Mouse (Mus musculus): ENCODE results near the gene Col6a3. TPM values are rescaled to one million over a fixed set of nuclear protein-coding genes. Genes with fewer than 3 reads are reported as not detected.

The Col6a3 gene
- polyA plus RNA-seq, 1 experiment from 2014 or later, result 144 TPM

- ATAC-seq (ENCODE audit: insufficient read depth, low FRiP score), result no peak
- 66% methylated on average over 9 of the region's 9 CpGs for WGBS
- H3K27ac ChIP-seq (ENCODE audit: low read length), result no peak overlapping the region
Measured at GRCm38 (mm10) chr1:90808930-90809329, 34.8 kb downstream of the Col6a3 start.

DNA sequence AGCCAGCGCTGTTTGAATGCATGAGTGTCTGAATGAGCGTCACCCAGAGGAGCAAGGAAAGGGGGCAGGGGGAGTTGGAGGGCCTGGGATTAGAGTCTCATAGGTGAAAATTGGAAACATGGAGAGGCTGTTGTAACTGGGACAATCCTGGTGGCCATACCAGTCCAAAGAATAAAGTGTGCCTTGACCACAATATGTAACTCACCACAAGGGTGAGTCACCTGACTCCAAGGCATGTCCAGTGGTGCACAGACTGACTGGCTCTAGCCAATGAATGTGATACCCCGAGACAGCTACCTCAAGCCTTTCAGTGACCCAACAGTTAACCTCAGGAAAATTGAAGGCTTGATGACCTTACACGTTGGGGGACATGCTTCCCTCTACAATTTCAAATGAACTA, 40.7 kb downstream of the Col6a3 start:
- 87% methylated on average over 4 of the region's 4 CpGs for WGBS
- ATAC-seq (ENCODE audit: insufficient read depth, low FRiP score), result no peak
- no peaks in the 10 kb centered on the region for H3K9me3 ChIP-seq (replicated peaks; ENCODE audit: control insufficient read depth, low read length)

More at GRCm38 (mm10) chr1:90808930-90809329, 34.8 kb downstream of the Col6a3 start:
- Histone ChIP-seq H3K4me2 (ENCODE audit: low read depth, low read length) (no peak overlapping the region), H3K36me3 (ENCODE audit: control insufficient read depth, insufficient read depth, low read length) (peaks cover 4% of the 10 kb centered on the region; the same call in 1 of the 2 replicates), H3K9me3 (replicated peaks; ENCODE audit: control insufficient read depth, low read length) (no peaks in the 10 kb centered on the region), H3K4me1 (ENCODE audit: control insufficient read depth, insufficient read depth, low read length) (no peaks in the 10 kb centered on the region), H3K27me3 (ENCODE audit: control insufficient read depth, insufficient read depth, low read length) (no peaks in the 10 kb centered on the region), H3K4me3 (replicated peaks; ENCODE audit: low read length) (no peak overlapping the region), H3K9ac (ENCODE audit: low read length) (no peak overlapping the region)

DNA sequence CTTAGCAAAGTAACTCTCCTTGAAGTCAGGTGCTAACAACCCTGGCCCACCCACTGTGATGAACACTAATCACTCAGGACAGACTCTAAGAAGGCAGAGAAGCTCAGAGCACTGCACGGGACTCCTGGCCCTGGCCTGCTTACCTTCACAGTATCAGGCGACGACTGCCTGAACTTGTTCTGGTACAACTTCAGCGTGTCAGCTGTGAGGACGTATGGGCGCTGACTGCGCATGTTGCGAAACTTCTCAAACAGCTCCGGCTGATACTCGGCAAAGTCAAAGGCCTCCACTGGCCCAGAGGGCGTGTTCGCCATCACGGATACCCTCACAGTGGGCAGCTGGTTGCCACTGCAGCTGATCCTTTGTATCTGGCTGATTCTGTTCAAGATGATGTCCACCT, 42.7 kb downstream of the Col6a3 start:
- no peaks in the 10 kb centered on the region for H3K9me3 ChIP-seq (replicated peaks; ENCODE audit: control insufficient read depth, low read length)
- H3K27ac ChIP-seq (ENCODE audit: low read length), result no peak overlapping the region
- H3K27me3 ChIP-seq (ENCODE audit: control insufficient read depth, insufficient read depth, low read length), result no peaks in the 10 kb centered on the region
- no peak overlapping the region for H3K9ac ChIP-seq (ENCODE audit: low read length)
- H3K36me3 ChIP-seq (ENCODE audit: control insufficient read depth, insufficient read depth, low read length), result peaks cover 9% of the 10 kb centered on the region; the same call in 1 of the 2 replicates
- 61% methylated on average over 13 of the region's 13 CpGs for WGBS
- ATAC-seq (ENCODE audit: insufficient read depth, low FRiP score), result no peak
- no peaks in the 10 kb centered on the region for H3K4me1 ChIP-seq (ENCODE audit: control insufficient read depth, insufficient read depth, low read length)
- H3K4me2 ChIP-seq (ENCODE audit: low read depth, low read length), result no peak overlapping the region
- no peak overlapping the region for H3K4me3 ChIP-seq (replicated peaks; ENCODE audit: low read length)

More for the DNA sequence above, 40.7 kb downstream of the Col6a3 start:
- Histone ChIP-seq H3K4me1 (ENCODE audit: control insufficient read depth, insufficient read depth, low read length) (no peaks in the 10 kb centered on the region), H3K4me3 (replicated peaks; ENCODE audit: low read length) (no peak overlapping the region), H3K9ac (ENCODE audit: low read length) (no peak overlapping the region), H3K4me2 (ENCODE audit: low read depth, low read length) (no peak overlapping the region), H3K27ac (ENCODE audit: low read length) (no peak overlapping the region), H3K27me3 (ENCODE audit: control insufficient read depth, insufficient read depth, low read length) (no peaks in the 10 kb centered on the region), H3K36me3 (ENCODE audit: control insufficient read depth, insufficient read depth, low read length) (peaks cover 12% of the 10 kb centered on the region; the same call in 1 of the 2 replicates)

DNA sequence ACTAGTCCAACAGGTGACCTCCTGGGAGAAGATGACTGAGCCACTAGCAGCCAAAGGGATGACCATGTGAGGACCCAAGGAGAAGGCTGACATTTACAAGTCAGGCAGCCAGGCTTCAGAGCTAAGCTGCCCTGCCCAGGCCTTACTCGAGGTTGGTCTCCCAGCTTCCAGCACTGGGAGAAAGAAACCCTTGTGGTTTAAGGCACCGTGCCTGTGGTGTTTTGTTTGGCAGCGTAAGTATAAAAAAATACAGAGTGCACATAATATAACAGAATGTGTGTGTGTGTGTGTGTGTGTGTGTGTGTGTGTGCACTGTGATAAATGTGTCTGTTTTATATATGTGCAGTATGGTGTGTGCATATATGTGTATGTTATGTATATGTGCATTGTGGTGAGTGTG, 43.3 kb downstream of the Col6a3 start:
- Histone ChIP-seq H3K9me3 (replicated peaks; ENCODE audit: control insufficient read depth, low read length) (no peaks in the 10 kb centered on the region), H3K4me2 (ENCODE audit: low read depth, low read length) (no peak overlapping the region), H3K9ac (ENCODE audit: low read length) (no peak overlapping the region), H3K27ac (ENCODE audit: low read length) (no peak overlapping the region), H3K27me3 (ENCODE audit: control insufficient read depth, insufficient read depth, low read length) (no peaks in the 10 kb centered on the region), H3K36me3 (ENCODE audit: control insufficient read depth, insufficient read depth, low read length) (peaks cover 9% of the 10 kb centered on the region; the same call in 1 of the 2 replicates), H3K4me1 (ENCODE audit: control insufficient read depth, insufficient read depth, low read length) (no peaks in the 10 kb centered on the region), H3K4me3 (replicated peaks; ENCODE audit: low read length) (no peak overlapping the region)
- no peak for ATAC-seq (ENCODE audit: insufficient read depth, low FRiP score)
- 87% methylated on average over 3 of the region's 3 CpGs for WGBS

GRCm38 (mm10) chr1:90797276-90797891, 46.4 kb downstream of the Col6a3 start:
- peaks cover 11% of the 10 kb centered on the region for H3K36me3 ChIP-seq (ENCODE audit: control insufficient read depth, insufficient read depth, low read length)
- no peak overlapping the region for H3K4me2 ChIP-seq (ENCODE audit: low read depth, low read length)
- H3K4me3 ChIP-seq (replicated peaks; ENCODE audit: low read length), result no peak overlapping the region
- no peaks in the 10 kb centered on the region for H3K9me3 ChIP-seq (replicated peaks; ENCODE audit: control insufficient read depth, low read length)
- no peak overlapping the region for H3K27ac ChIP-seq (ENCODE audit: low read length)
- no peak for ATAC-seq (ENCODE audit: insufficient read depth, low FRiP score)
- H3K4me1 ChIP-seq (ENCODE audit: control insufficient read depth, insufficient read depth, low read length), result no peaks in the 10 kb centered on the region
- no peak overlapping the region for H3K9ac ChIP-seq (ENCODE audit: low read length)
- WGBS, result 73% methylated on average over 6 of the region's 6 CpGs
- H3K27me3 ChIP-seq (ENCODE audit: control insufficient read depth, insufficient read depth, low read length), result no peaks in the 10 kb centered on the region

DNA sequence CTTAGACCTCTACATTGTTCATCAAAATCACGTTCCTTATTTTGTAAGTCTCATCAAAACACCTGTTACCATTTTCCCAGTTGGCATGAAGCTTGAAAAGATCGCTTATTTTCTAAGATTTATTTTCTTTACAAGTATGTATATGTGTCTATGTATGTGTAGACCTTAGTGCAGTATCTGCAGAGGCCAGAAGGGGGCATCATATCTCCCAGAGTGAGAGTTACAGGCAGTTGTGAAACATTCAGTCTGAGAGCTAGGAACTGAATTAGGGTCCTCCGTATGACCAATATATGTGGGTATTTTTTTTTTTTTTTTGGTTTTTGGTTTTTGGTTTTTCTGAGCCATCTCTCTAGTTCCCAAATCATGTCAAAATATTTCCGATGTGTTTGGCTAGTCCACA, 50.4 kb downstream of the Col6a3 start:
- Histone ChIP-seq H3K27me3 (ENCODE audit: control insufficient read depth, insufficient read depth, low read length) (no peaks in the 10 kb centered on the region), H3K9ac (ENCODE audit: low read length) (no peak overlapping the region), H3K4me1 (ENCODE audit: control insufficient read depth, insufficient read depth, low read length) (no peaks in the 10 kb centered on the region), H3K4me3 (replicated peaks; ENCODE audit: low read length) (no peak overlapping the region), H3K9me3 (replicated peaks; ENCODE audit: control insufficient read depth, low read length) (no peaks in the 10 kb centered on the region), H3K27ac (ENCODE audit: low read length) (no peak overlapping the region), H3K4me2 (ENCODE audit: low read depth, low read length) (no peak overlapping the region), H3K36me3 (ENCODE audit: control insufficient read depth, insufficient read depth, low read length) (peaks cover 13% of the 10 kb centered on the region)
- 91% methylated on average over 4 of the region's 4 CpGs for WGBS
- no peak for ATAC-seq (ENCODE audit: insufficient read depth, low FRiP score)

DNA sequence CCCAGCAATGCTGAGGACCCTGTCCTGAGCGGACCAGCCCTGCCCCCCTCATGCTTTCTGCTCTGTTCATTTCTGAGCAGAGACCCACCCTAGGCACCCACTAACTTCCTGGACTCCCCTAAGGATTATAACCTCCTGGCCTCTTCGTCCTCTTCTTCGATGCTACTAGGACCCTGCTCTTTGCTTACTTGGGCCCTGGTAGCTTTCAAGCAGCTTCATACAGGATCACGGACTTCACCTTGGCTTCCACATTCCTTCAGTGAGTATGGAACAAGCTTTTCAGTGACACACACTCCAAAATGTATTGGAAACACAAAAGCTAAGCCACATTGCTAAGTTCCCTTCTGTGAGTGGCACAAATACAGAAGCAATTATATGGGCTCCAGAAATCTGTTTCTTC, 52.8 kb downstream of the Col6a3 start:
- Histone ChIP-seq H3K9me3 (replicated peaks; ENCODE audit: control insufficient read depth, low read length) (no peaks in the 10 kb centered on the region), H3K36me3 (ENCODE audit: control insufficient read depth, insufficient read depth, low read length) (peaks cover 13% of the 10 kb centered on the region), H3K4me2 (ENCODE audit: low read depth, low read length) (no peak overlapping the region), H3K4me1 (ENCODE audit: control insufficient read depth, insufficient read depth, low read length) (no peaks in the 10 kb centered on the region), H3K27ac (ENCODE audit: low read length) (no peak overlapping the region), H3K4me3 (replicated peaks; ENCODE audit: low read length) (no peak overlapping the region), H3K9ac (ENCODE audit: low read length) (no peak overlapping the region), H3K27me3 (ENCODE audit: control insufficient read depth, insufficient read depth, low read length) (no peaks in the 10 kb centered on the region)
- no peak for ATAC-seq (ENCODE audit: insufficient read depth, low FRiP score)
- 88% methylated on average over 4 of the region's 4 CpGs for WGBS

- no peak for ATAC-seq (ENCODE audit: insufficient read depth, low FRiP score)
- Histone ChIP-seq H3K27ac (ENCODE audit: low read length) (no peak overlapping the region), H3K36me3 (ENCODE audit: control insufficient read depth, insufficient read depth, low read length) (peaks cover 13% of the 10 kb centered on the region), H3K4me1 (ENCODE audit: control insufficient read depth, insufficient read depth, low read length) (no peaks in the 10 kb centered on the region), H3K9ac (ENCODE audit: low read length) (no peak overlapping the region), H3K4me3 (replicated peaks; ENCODE audit: low read length) (no peak overlapping the region), H3K4me2 (ENCODE audit: low read depth, low read length) (no peak overlapping the region), H3K9me3 (replicated peaks; ENCODE audit: control insufficient read depth, low read length) (no peaks in the 10 kb centered on the region), H3K27me3 (ENCODE audit: control insufficient read depth, insufficient read depth, low read length) (no peaks in the 10 kb centered on the region)
- 74% methylated on average over 6 of the region's 6 CpGs for WGBS
Measured at GRCm38 (mm10) chr1:90789506-90789905, 54.3 kb downstream of the Col6a3 start.

DNA sequence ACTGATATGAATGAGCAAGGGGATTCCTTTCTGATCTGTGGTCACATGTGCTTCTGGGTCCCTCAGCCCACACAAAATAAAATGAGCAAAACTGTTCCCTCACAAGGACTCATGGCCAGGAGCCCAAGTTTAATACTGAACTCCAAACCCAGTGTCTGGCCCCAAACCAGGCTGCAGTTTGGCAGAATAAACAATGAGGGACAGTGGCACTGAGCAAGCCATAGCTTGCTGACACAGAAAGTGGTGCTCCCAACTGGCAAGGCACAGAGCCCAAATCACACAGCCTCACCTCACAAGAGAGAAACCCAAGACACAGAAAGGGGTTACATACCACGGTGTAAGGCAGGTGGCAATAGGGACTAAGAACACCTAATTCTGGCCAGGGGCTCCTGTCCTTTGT, 63.3 kb downstream of the Col6a3 start:
- H3K36me3 ChIP-seq (ENCODE audit: control insufficient read depth, insufficient read depth, low read length), result peaks cover 10% of the 10 kb centered on the region
- WGBS, result 89% methylated on average over 1 of the region's 1 CpGs

More for the DNA sequence above, 63.3 kb downstream of the Col6a3 start:
- no peak overlapping the region for H3K27ac ChIP-seq (ENCODE audit: low read length)
- H3K4me2 ChIP-seq (ENCODE audit: low read depth, low read length), result no peak overlapping the region
- no peaks in the 10 kb centered on the region for H3K27me3 ChIP-seq (ENCODE audit: control insufficient read depth, insufficient read depth, low read length)
- no peak overlapping the region for H3K4me3 ChIP-seq (replicated peaks; ENCODE audit: low read length)
- H3K9me3 ChIP-seq (replicated peaks; ENCODE audit: control insufficient read depth, low read length), result no peaks in the 10 kb centered on the region
- no peak for ATAC-seq (ENCODE audit: insufficient read depth, low FRiP score)
- no peak overlapping the region for H3K9ac ChIP-seq (ENCODE audit: low read length)
- peaks cover 2% of the 10 kb centered on the region; the same call in 1 of the 2 replicates for H3K4me1 ChIP-seq (ENCODE audit: control insufficient read depth, insufficient read depth, low read length)

Data from stomach, embryonic 16.5 days (tissue).